Mouse (Mus musculus): ENCODE results near the gene Ier5. TPM values are rescaled to one million over a fixed set of nuclear protein-coding genes. Genes with fewer than 3 reads are reported as not detected.

Ier5 gene
- total and polyA plus RNA-seq, 3 experiments: 7.2 to 7.4 TPM; not detected in 1

DNA sequence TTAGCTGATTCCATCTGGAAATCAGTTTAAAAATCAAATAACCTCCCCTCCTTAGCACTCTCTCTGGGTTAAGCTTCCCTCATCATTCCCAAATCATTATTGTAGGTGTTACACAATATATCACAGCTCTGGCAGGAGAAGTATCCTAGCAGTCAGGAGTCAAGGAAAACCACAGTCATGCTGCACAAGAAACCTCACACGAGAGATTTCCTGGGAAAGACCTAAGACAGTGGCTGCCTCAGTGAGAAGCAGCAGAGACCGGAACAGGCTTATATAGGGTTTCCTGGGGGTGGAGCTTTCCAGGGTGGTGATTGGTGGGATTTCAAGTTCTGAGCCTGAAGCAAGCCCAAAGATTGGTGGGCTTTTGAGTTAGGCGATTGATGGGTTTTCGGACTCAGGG is 11.4 kb downstream of the Ier5 start:
- Histone ChIP-seq H3K27ac (ENCODE audit: control insufficient read depth, low read depth, low read length) (no peak overlapping the region), H3K4me1 (ENCODE audit: control insufficient read depth in 1 of 2, insufficient read depth in 2 of 2, low read length in 2 of 2) (peaks cover 18 to 40% of the 10 kb centered on the region in 2 experiments), H3K4me3 (ENCODE audit: control insufficient read depth in 1 of 2, insufficient read depth in 1 of 2, low read depth in 2 of 2, low read length in 2 of 2) (no peak overlapping the region), H3K9ac (ENCODE audit: control insufficient read depth, low read depth, low read length, poor library complexity, severe bottlenecking) (no peak overlapping the region), H3K36me3 (ENCODE audit: control insufficient read depth in 1 of 2, insufficient read depth in 2 of 2, low read length in 2 of 2) (peaks cover 0 to 24% of the 10 kb centered on the region in 2 experiments; a peak in 2 of 4 replicates), H3K9me3 (replicated peaks; ENCODE audit: insufficient read depth, low read length) (no peaks in the 10 kb centered on the region), H3K79me2 (ENCODE audit: control insufficient read depth, insufficient read depth, low read length, poor library complexity) (no peaks in the 10 kb centered on the region; the same call in 1 of the 2 replicates), H3K27me3 (ENCODE audit: control insufficient read depth in 1 of 2, insufficient read depth in 2 of 2, low read length in 2 of 2) (no peaks in the 10 kb centered on the region)
- TF ChIP-seq TAL1 (IDR thresholded peaks at IDR 0.05; ENCODE audit: low read length) (no peak), USF2 (IDR thresholded peaks at IDR 0.05; ENCODE audit: borderline replicate concordance in 1 of 2, insufficient read depth in 1 of 2, low read depth in 1 of 2, low read length in 2 of 2) (no peak), GABPA (IDR thresholded peaks at IDR 0.05; ENCODE audit: low read depth, low read length) (no peak), SMC3 (IDR thresholded peaks at IDR 0.05; ENCODE audit: low read depth, low read length) (no peak), E2F4 (IDR thresholded peaks at IDR 0.05; ENCODE audit: borderline replicate concordance, low read depth, low read length) (no peak), MEF2A (IDR thresholded peaks at IDR 0.05; ENCODE audit: extremely low read depth, insufficient replicate concordance, low read depth, low read length, poor library complexity, severe bottlenecking) (no peak), CHD2 (IDR thresholded peaks at IDR 0.05; ENCODE audit: low read length) (no peak), MAX (IDR thresholded peaks at IDR 0.05; ENCODE audit: low read length) (no peak), MAFK (IDR thresholded peaks at IDR 0.05; ENCODE audit: borderline replicate concordance, low read depth, low read length) (no peak), POLR2AphosphoS5 (IDR thresholded peaks at IDR 0.05; ENCODE audit: borderline replicate concordance, low read depth, low read length) (no peak), ZNF384 (IDR thresholded peaks at IDR 0.05; ENCODE audit: low read depth, low read length) (no peak), MYB (IDR thresholded peaks at IDR 0.05; ENCODE audit: low read depth, low read length) (no peak)
- DNase-seq (ENCODE audit: low read depth, low spot score): no peak

DNA sequence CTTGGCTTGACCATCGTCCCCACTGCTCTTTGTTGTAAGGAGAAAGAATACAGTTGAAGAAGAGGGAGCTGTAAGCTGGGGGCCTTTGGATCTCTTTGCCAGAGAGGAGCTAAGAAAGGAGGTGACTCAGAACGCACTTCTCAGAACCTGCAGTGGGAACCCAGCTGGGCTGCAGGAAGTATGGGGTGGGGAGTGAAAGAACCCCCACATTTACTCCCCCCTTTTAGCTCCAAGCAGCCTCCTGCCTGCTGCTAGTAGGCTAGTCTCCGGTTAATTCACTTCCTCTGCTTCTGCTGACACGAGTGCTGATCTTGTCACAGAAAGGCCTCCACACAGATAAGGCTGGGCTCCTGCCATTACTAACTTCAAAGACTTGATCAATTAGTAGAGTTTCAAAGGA is 12.5 kb downstream of the Ier5 start:
- Histone ChIP-seq H3K27me3 (ENCODE audit: control insufficient read depth in 1 of 2, insufficient read depth in 2 of 2, low read length in 2 of 2) (no peaks in the 10 kb centered on the region), H3K27ac (ENCODE audit: control insufficient read depth, low read depth, low read length) (peak overlapping the region; percentile 65), H3K4me1 (ENCODE audit: control insufficient read depth in 1 of 2, insufficient read depth in 2 of 2, low read length in 2 of 2) (peaks cover 18 to 51% of the 10 kb centered on the region in 2 experiments), H3K9ac (ENCODE audit: control insufficient read depth, low read depth, low read length, poor library complexity, severe bottlenecking) (peak overlapping the region; percentile 61), H3K36me3 (ENCODE audit: control insufficient read depth in 1 of 2, insufficient read depth in 2 of 2, low read length in 2 of 2) (peaks cover 0 to 28% of the 10 kb centered on the region in 2 experiments; a peak in 2 of 4 replicates), H3K9me3 (replicated peaks; ENCODE audit: insufficient read depth, low read length) (no peaks in the 10 kb centered on the region), H3K4me3 (ENCODE audit: control insufficient read depth in 1 of 2, insufficient read depth in 1 of 2, low read depth in 2 of 2, low read length in 2 of 2) (peak overlapping the region; percentile 41 to 59), H3K79me2 (ENCODE audit: control insufficient read depth, insufficient read depth, low read length, poor library complexity) (no peaks in the 10 kb centered on the region; the same call in 1 of the 2 replicates)
- no peak for TF ChIP-seq ZC3H11A (IDR thresholded peaks at IDR 0.05; ENCODE audit: low read depth, low read length)
- no peak for TF ChIP-seq TAL1 (IDR thresholded peaks at IDR 0.05; ENCODE audit: low read length)
- TF ChIP-seq EP300 (IDR thresholded peaks at IDR 0.05; ENCODE audit: low read depth in 1 of 2, low read length in 2 of 2): peak; percentile 27 to 32; a peak in 3 of 4 replicates
- peak; percentile 37; the same call in 1 of the 2 replicates for TF ChIP-seq MYC (IDR thresholded peaks at IDR 0.05; ENCODE audit: low read depth, low read length)
- TF ChIP-seq BHLHE40 (IDR thresholded peaks at IDR 0.05; ENCODE audit: borderline replicate concordance, low read depth, low read length): 0 out of 2 replicates have a peak, but pooled peaks have one; percentile 17
- 0 out of 2 replicates have a peak, but pooled peaks have one; percentile 24 for TF ChIP-seq TBP (IDR thresholded peaks at IDR 0.05; ENCODE audit: low read depth, low read length)
- TF ChIP-seq MAZ (IDR thresholded peaks at IDR 0.05; ENCODE audit: low read depth, low read length): peak; percentile 21; the same call in 1 of the 2 replicates
- TF ChIP-seq ETS1 (IDR thresholded peaks at IDR 0.05; ENCODE audit: low read depth, low read length): peak; percentile 67
- TF ChIP-seq POLR2AphosphoS5 (IDR thresholded peaks at IDR 0.05; ENCODE audit: borderline replicate concordance, low read depth, low read length): no peak
- TF ChIP-seq NRF1 (IDR thresholded peaks at IDR 0.05; ENCODE audit: insufficient read depth, low read depth, low read length, poor library complexity, severe bottlenecking): no peak
- TF ChIP-seq POLR2AphosphoS2 (IDR thresholded peaks at IDR 0.05; ENCODE audit: low read length): no peak
- TF ChIP-seq CTCF (IDR thresholded peaks at IDR 0.05 in 2 of 3, conservative IDR thresholded peaks at IDR 0.05 in 1 of 3; ENCODE audit: control insufficient read depth in 1 of 3, insufficient read depth in 1 of 3, low read depth in 2 of 3, low read length in 3 of 3, poor library complexity in 1 of 3, severe bottlenecking in 1 of 3): no peak
- 0 out of 2 replicates have a peak, but pooled peaks have one; percentile 25 for TF ChIP-seq JUND (IDR thresholded peaks at IDR 0.05; ENCODE audit: low read depth, low read length)
- peak; percentile 61 for TF ChIP-seq GATA1 (IDR thresholded peaks at IDR 0.05; ENCODE audit: low read depth, low read length)
- no peak for TF ChIP-seq ELF1 (IDR thresholded peaks at IDR 0.05; ENCODE audit: low read depth, low read length)
- no peak for TF ChIP-seq NELFE (IDR thresholded peaks at IDR 0.05; ENCODE audit: low read depth, low read length)
- TF ChIP-seq SIN3A (IDR thresholded peaks at IDR 0.05; ENCODE audit: low read length): peak; percentile 45; the same call in 1 of the 2 replicates
- peak; percentile 63 for DNase-seq (ENCODE audit: low read depth, low spot score)

Data from MEL (cell line).